Mouse (Mus musculus) liver, embryonic 14.5 days (tissue): ENCODE results near the gene Ptgir. TPM values are rescaled to one million over a fixed set of nuclear protein-coding genes. Genes with fewer than 3 reads are reported as not detected.

Source experiments
- ATAC-seq: fragments of 200-750 bp; cut with Nextera tagmentation; 2 replicates; pipeline ENCODE4 v1.8.0; 2017; ENCODE audit warnings: moderate number of reproducible peaks, mild to moderate bottlenecking, moderate library complexity; ENCODE audit not compliant: insufficient read depth
- DNase-seq, 3 experiments: peaks; one replicate each; pipeline ENCODE4 v3.0.0-alpha.2; 2012 to 2013; ENCODE audit warnings: low read depth in 3 of 3, low spot score in 3 of 3
- H3K27ac ChIP-seq: fragments of 300-500 bp; sonication (generic); 2 replicates; pipeline ENCODE4 v1.5.1; 2014; ENCODE audit warnings: moderate library complexity, mild to moderate bottlenecking, control low read depth, inconsistent platforms
- H3K27me3 ChIP-seq: fragments of 300-500 bp; sonication (generic); 2 replicates; pipeline ENCODE4 v1.6.1; 2014; ENCODE audit warnings: mild to moderate bottlenecking, low read length, moderate library complexity; ENCODE audit not compliant: control insufficient read depth, insufficient read depth
- H3K36me3 ChIP-seq: fragments of 300-500 bp; sonication (generic); replicated peaks from 2 replicates; pipeline ENCODE4 v1.6.1; 2014; ENCODE audit warnings: low read depth; ENCODE audit not compliant: control insufficient read depth, insufficient read depth
- H3K4me1 ChIP-seq, 2 experiments: fragments of 200-500 bp in 1 of 2; fragments of 300-500 bp in 1 of 2; sonication (generic) in 1 of 2; replicated peaks; 2 replicates each; pipeline ENCODE4 v1.6.1; 2012 to 2014; ENCODE audit warnings: antibody characterized with exemption in 1 of 2, inconsistent platforms in 1 of 2, low read length in 1 of 2; ENCODE audit not compliant: control insufficient read depth in 2 of 2, insufficient read depth in 2 of 2
- H3K4me2 ChIP-seq: fragments of 300-500 bp; sonication (generic); 2 replicates; pipeline ENCODE4 v1.6.1; 2014; ENCODE audit warnings: low read depth, mild to moderate bottlenecking, control low read depth, moderate library complexity
- H3K4me3 ChIP-seq, 2 experiments: fragments of 200-500 bp in 1 of 2; fragments of 300-500 bp in 1 of 2; sonication (generic) in 1 of 2; 2 replicates each; pipeline ENCODE4 v1.5.1; 2012 to 2014; ENCODE audit warnings: low read depth in 2 of 2, low read length in 2 of 2, mild to moderate bottlenecking in 2 of 2, control low read depth in 1 of 2, inconsistent platforms in 1 of 2, moderate library complexity in 1 of 2; ENCODE audit not compliant: insufficient read depth in 1 of 2
- H3K9ac ChIP-seq: fragments of 300-500 bp; sonication (generic); replicated peaks from 2 replicates; pipeline ENCODE4 v1.6.1; 2014; ENCODE audit warnings: mild to moderate bottlenecking, control low read depth, moderate library complexity
- H3K9me3 ChIP-seq: fragments of 300-500 bp; sonication (generic); 2 replicates; pipeline ENCODE4 v1.6.1; 2016; ENCODE audit warnings: low read length, mixed read lengths; ENCODE audit not compliant: control insufficient read depth
- CTCF ChIP-seq: IDR thresholded peaks from 2 replicates; pipeline ENCODE4 v1.5.1; 2016; ENCODE audit warnings: antibody characterized with exemption, low read depth, control low read depth
- EP300 ChIP-seq: IDR thresholded peaks from 2 replicates; pipeline ENCODE4 v1.6.1; 2016; ENCODE audit warnings: antibody characterized with exemption, low read depth
- WGBS: fragments of 180-500 bp; shearing (Covaris S2); extraction: QIAGEN DNeasy Blood & Tissue Kit; methylation state at CpG from one replicate; pipeline ENCODE4 v1.1.7; 2014; ENCODE audit not compliant: insufficient replicate concordance; 5-methylcytosine and 5-hydroxymethylcytosine counted together
- polyA plus RNA-seq, 2 experiments: library from polyadenylated mRNA; depleted of rRNA in 1 of 2; stranded (reverse) in 1 of 2; unstranded in 1 of 2; fragments of >200 nt; fragmentation: Nextera tagmentation in 1 of 2; extraction: Ambion mirVana in 1 of 2; gene quantifications; 2 replicates each; pipeline versions ENCODE4 v1.2.1 to v1.2.3; 2012 to 2014

The Ptgir gene
- polyA plus RNA-seq, 2 experiments, result 0.87 to 0.88 TPM

DNA sequence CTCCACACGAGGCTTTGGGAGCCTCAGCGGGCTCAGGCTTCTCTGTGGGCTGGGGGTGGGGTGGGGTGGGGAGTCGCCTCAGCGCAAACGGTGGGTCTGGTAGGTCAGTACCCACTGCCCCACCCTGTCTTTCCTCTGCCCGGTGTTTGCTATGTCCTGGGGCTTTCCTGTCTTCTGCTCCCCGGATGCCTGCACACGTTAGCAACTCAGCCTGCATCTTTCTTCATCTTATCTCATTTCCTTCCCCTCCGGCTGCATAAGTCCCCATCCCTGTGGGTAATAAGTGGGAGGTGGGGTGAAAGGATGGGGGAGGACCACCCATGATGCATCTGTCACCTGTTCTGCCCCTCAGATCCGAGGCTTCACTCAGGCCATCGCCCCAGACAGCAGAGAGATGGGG, 2.1 kb downstream of the Ptgir start:
- peaks cover 0 to 11% of the 10 kb centered on the region in 2 experiments; a peak in 3 of 4 replicates for H3K4me1 ChIP-seq
- H3K9ac ChIP-seq, result no peak overlapping the region
- no peak overlapping the region for H3K4me3 ChIP-seq

DNA sequence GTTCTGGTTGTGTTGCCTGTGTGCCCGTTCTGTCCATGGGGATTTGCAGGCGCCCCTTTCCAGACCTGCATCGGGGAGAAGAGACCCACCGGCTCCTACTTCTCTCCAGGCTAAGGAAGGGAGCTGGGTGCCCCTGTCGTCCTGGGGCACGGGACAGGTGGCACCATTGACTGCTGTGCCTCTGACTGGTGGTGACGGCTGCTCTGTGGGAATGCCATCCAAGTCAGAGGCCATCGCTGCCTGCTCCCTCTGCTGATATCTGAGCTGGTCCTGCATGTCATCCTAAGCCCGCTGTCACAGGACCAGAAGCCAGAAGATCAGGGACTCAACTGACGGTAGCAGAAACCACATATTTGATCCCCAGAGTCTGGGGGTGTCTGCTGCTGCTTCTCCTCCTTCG, 2.6 kb downstream of the Ptgir start:
- Histone ChIP-seq H3K4me2 (no peak overlapping the region), H3K4me1 (peaks cover 0 to 8% of the 10 kb centered on the region in 2 experiments; a peak in 3 of 4 replicates)
- WGBS, result 41% methylated on average over 11 of the region's 11 CpGs

More for the DNA sequence above, 2.1 kb downstream of the Ptgir start:
- Histone ChIP-seq H3K4me2 (no peak overlapping the region; the same call in 1 of the 2 replicates), H3K27me3 (no peaks in the 10 kb centered on the region; the same call in 1 of the 2 replicates), H3K36me3 (no peaks in the 10 kb centered on the region), H3K9me3 (no peaks in the 10 kb centered on the region), H3K27ac (no peak overlapping the region)
- TF ChIP-seq CTCF, result no peak
- TF ChIP-seq EP300, result no peak
- ATAC-seq (no peak), DNase-seq (no peak)
- WGBS, result 10% methylated on average over 11 of the region's 11 CpGs

DNA sequence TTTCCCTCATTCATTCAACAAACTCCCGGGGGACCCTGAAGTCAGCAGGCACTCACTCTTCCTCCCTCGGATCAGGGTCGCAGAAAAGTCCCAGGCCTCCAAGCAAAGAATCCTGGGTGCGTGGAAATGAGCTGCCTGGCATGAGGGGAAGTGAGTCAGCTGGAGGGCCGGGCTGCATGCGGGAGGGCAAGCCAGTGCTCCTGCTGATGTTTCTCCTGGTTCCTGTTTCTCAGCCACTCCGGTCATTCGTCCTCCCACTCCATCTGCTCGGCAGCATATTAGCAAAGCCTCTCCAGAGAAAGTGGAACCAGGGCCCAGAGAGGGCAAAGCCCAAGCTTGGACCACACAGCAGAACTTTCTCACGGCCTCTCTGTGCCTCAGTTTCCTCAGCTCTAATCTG, 3.6 kb downstream of the Ptgir start:
- ATAC-seq (no peak), DNase-seq (no peak)
- Histone ChIP-seq H3K27me3 (no peaks in the 10 kb centered on the region; the same call in 1 of the 2 replicates), H3K4me2 (no peak overlapping the region), H3K4me3 (no peak overlapping the region), H3K4me1 (peaks cover 0 to 8% of the 10 kb centered on the region in 2 experiments; a peak in 3 of 4 replicates), H3K9me3 (no peaks in the 10 kb centered on the region), H3K36me3 (peaks cover 6% of the 10 kb centered on the region), H3K27ac (no peak overlapping the region), H3K9ac (no peak overlapping the region)
- TF ChIP-seq CTCF, result no peak
- TF ChIP-seq EP300, result no peak
- 14% methylated on average over 10 of the region's 10 CpGs for WGBS

More for the DNA sequence above, 2.6 kb downstream of the Ptgir start:
- Histone ChIP-seq H3K27ac (no peak overlapping the region), H3K36me3 (no peaks in the 10 kb centered on the region), H3K27me3 (no peaks in the 10 kb centered on the region; the same call in 1 of the 2 replicates), H3K4me3 (no peak overlapping the region), H3K9ac (no peak overlapping the region), H3K9me3 (no peaks in the 10 kb centered on the region)
- ATAC-seq, result no peak
- TF ChIP-seq CTCF (no peak), EP300 (no peak)
- no peak for DNase-seq

DNA sequence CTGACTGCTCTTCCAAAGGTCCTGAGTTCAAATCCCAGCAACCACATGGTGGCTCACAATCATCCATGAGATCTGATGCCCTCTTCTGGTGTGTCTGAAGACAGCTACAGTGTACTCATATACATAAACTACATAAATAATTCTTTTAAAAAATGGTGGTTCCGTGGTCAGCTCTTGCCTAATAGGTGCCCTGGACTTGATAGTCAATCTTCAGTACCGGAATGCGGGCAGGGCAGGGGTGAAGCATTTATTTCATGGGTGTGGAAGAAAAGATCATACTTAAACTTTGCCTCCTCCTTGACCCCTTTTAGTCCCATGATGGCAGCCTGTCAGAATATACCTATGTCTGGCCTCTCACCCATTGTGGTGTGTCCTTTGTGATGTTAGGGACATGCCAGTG, 5.6 kb downstream of the Ptgir start:
- Histone ChIP-seq H3K27ac (no peak overlapping the region), H3K9ac (no peak overlapping the region), H3K9me3 (no peaks in the 10 kb centered on the region), H3K4me3 (no peak overlapping the region), H3K36me3 (peaks cover 20% of the 10 kb centered on the region), H3K4me1 (no peaks in the 10 kb centered on the region), H3K27me3 (no peaks in the 10 kb centered on the region; the same call in 1 of the 2 replicates), H3K4me2 (no peak overlapping the region)
- TF ChIP-seq CTCF (no peak), EP300 (no peak)
- DNase-seq (no peak), ATAC-seq (no peak)
- WGBS, result 80% methylated on average over 3 of the region's 3 CpGs

DNA sequence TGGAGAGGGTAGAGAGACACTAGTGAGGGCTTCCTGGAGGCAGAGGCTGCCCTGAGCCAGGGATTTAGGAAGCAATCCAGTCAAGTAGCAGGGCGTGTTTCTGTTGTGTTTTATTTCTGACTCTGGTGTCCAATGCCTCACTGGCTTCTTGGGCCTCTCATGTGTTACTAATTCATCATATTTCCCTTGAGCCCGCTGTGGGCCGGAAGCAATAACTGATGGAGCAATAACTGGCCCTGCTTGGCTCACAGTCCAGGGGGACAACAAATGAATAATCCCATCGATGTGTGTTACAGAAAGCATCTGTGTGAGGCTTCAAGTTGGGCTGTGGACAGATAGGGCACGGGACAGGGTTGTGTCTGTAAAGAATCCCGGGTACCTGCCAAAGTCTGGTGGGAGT, 6.1 kb downstream of the Ptgir start:
- Histone ChIP-seq H3K9me3 (no peaks in the 10 kb centered on the region), H3K4me1 (no peaks in the 10 kb centered on the region), H3K36me3 (peaks cover 25% of the 10 kb centered on the region), H3K4me3 (no peak overlapping the region), H3K4me2 (no peak overlapping the region), H3K9ac (no peak overlapping the region), H3K27ac (no peak overlapping the region), H3K27me3 (no peaks in the 10 kb centered on the region; the same call in 1 of the 2 replicates)
- ATAC-seq, result no peak
- WGBS, result 73% methylated on average over 6 of the region's 6 CpGs
- no peak for TF ChIP-seq EP300
- no peak for TF ChIP-seq CTCF
- DNase-seq, result no peak
